ENCODE assay signal across 9 mouse cellular contexts in the genomic region with DNA sequence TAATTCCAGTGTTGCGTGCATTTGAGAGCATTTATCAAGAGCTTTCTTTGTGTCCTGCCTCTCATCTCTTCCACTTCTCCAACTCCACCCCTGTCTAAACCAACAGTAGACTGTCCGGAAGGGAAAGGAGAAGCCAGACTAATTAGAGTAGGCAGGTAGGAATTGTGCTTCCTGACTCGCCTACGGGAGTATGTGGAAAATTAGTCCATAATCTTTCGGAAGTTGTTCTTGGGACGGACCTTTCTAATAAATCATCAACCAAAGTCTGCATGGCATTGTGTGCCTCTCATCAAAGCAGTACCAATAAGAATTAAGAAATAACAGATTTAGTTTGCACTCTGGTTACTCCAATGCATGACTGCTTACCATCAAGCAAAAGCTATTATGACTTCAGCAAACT. TPM values are rescaled to one million over a fixed set of nuclear protein-coding genes. Genes with fewer than 3 reads are reported as not detected.
DNase-seq lines count a peak whose midpoint lies in the region; ATAC-seq and TF ChIP-seq lines count a peak whose summit lies in the region.
"Had no signal": no experiment of that assay in that cellular context is flagged by ENCODE, and none has a peak within 500 bp of the region (broad histone marks: within the 10 kb centered on the region; RNA-seq: fewer than 3 reads in every experiment).

No protein-coding gene starts in this region.

- TF ChIP-seq CTCF in lung, adult 2 months (IDR thresholded peaks at IDR 0.05; ENCODE audit: insufficient read depth, low read length) = no peak
- TF ChIP-seq CTCF in small intestine, adult 2 months (IDR thresholded peaks at IDR 0.05; ENCODE audit: extremely low read depth, insufficient read length, insufficient replicate concordance, low read depth, low read length) = no peak

- no peaks in the 10 kb centered on the region for H3K9me3 ChIP-seq in forebrain, embryonic 14.5 days (replicated peaks; ENCODE audit: control insufficient read depth, low read length)
- no peaks in the 10 kb centered on the region for H3K9me3 ChIP-seq in limb, embryonic 10.5 days (replicated peaks)

- ATAC-seq in forebrain, embryonic 14.5 days = no peak
- ATAC-seq in megakaryocyte progenitor cell, adult 5-6 weeks (replicated peaks; ENCODE audit: poor library complexity) = no peak
- ATAC-seq in activated CD4-positive, CD25-positive, alpha-beta regulatory T cell, adult 4 months = no peak

- H3K4me2 ChIP-seq in forebrain, embryonic 14.5 days (ENCODE audit: low read length) = peak overlapping the region; percentile 58

- H3K27me3 ChIP-seq in forebrain, embryonic 14.5 days (replicated peaks; ENCODE audit: control insufficient read depth, insufficient read depth, low read length) = no peaks in the 10 kb centered on the region
- H3K27me3 ChIP-seq in limb, embryonic 10.5 days (ENCODE audit: low read depth, poor library complexity, severe bottlenecking) = no peaks in the 10 kb centered on the region
- H3K27me3 ChIP-seq in small intestine, adult 2 months (ENCODE audit: control insufficient read depth, insufficient read depth, low read length) = no peaks in the 10 kb centered on the region

- H3K9ac ChIP-seq in forebrain, embryonic 14.5 days (ENCODE audit: low read length) = no peak overlapping the region

- peaks cover 8% of the 10 kb centered on the region for H3K4me1 ChIP-seq in lung, adult 2 months (ENCODE audit: control insufficient read depth, insufficient read depth, low read length)
- peaks cover 11% of the 10 kb centered on the region for H3K4me1 ChIP-seq in forebrain, embryonic 14.5 days (ENCODE audit: control insufficient read depth, insufficient read depth, low read length)
- peaks cover 27% of the 10 kb centered on the region for H3K4me1 ChIP-seq in limb, embryonic 10.5 days
- H3K4me1 ChIP-seq in small intestine, adult 2 months (ENCODE audit: control insufficient read depth, insufficient read depth, insufficient read length, low read length) = no peaks in the 10 kb centered on the region

- no peak overlapping the region for H3K27ac ChIP-seq in forebrain, embryonic 14.5 days (ENCODE audit: low read depth, low read length)
- peak overlapping the region; percentile 97; the same call in 1 of the 2 replicates for H3K27ac ChIP-seq in limb, embryonic 10.5 days
- peak overlapping the region; percentile 42; the same call in 1 of the 2 replicates for H3K27ac ChIP-seq in small intestine, adult 2 months (ENCODE audit: insufficient read depth, low read depth, low read length)

- WGBS in lung, adult 2 months = 52% methylated on average over 6 of the region's 6 CpGs
- 87% methylated on average over 6 of the region's 6 CpGs for WGBS in forebrain, embryonic 14.5 days
- WGBS in limb, embryonic 10.5 days = 85% methylated on average over 6 of the region's 6 CpGs
- WGBS in small intestine, adult 2 months = 23% methylated on average over 6 of the region's 6 CpGs

- no peak for TF ChIP-seq POLR2A in lung, adult 2 months (IDR thresholded peaks at IDR 0.05; ENCODE audit: borderline replicate concordance, extremely low read depth, low read depth, low read length)
- TF ChIP-seq POLR2A in small intestine, adult 2 months (IDR thresholded peaks at IDR 0.05; ENCODE audit: low read depth, low read length) = no peak

- DNase-seq in lung, adult 2 months = no peak
- DNase-seq in lung, postnatal 25 days (ENCODE audit: low spot score) = no peak
- no peak for DNase-seq in forebrain, embryonic 14.5 days (ENCODE audit: low spot score)
- DNase-seq in limb, embryonic 10.5 days (ENCODE audit: low spot score) = no peak
- DNase-seq in gastrocnemius, adult 18-20 months (ENCODE audit: low spot score) = no peak
- DNase-seq: thymus, postnatal 4 days had no signal

- H3K36me3 ChIP-seq in forebrain, embryonic 14.5 days (ENCODE audit: control insufficient read depth, insufficient read depth, low read length) = no peaks in the 10 kb centered on the region
- no peaks in the 10 kb centered on the region for H3K36me3 ChIP-seq in limb, embryonic 10.5 days
- no peaks in the 10 kb centered on the region for H3K36me3 ChIP-seq in small intestine, adult 2 months (ENCODE audit: control insufficient read depth, insufficient read depth, low read length)

- H3K4me3 ChIP-seq in lung, adult 2 months (replicated peaks; ENCODE audit: extremely low read depth, low read depth, low read length) = peak overlapping the region; percentile 98
- H3K4me3 ChIP-seq in forebrain, embryonic 14.5 days (ENCODE audit: low read depth, low read length) = peak overlapping the region; percentile 91; the same call in 1 of the 2 replicates
- H3K4me3 ChIP-seq in limb, embryonic 10.5 days = peak overlapping the region; percentile 95
- no peak overlapping the region for H3K4me3 ChIP-seq in small intestine, adult 2 months (ENCODE audit: low read depth, low read length)

RNA-seq across cellular contexts. Expression of a gene that starts 1.1 kb away (rescaled TPM):
- polyA plus RNA-seq in lung, adult 2 months (2012; rRNA removed) = 5.7 and 6.4 TPM in 2 replicates
- 14.8 and 16.7 TPM in 2 replicates for polyA plus RNA-seq in forebrain, embryonic 14.5 days (2014; fragmentation: Nextera tagmentation; extraction: Ambion mirVana)
- polyA plus RNA-seq in limb, embryonic 10.5 days (2016; fragmentation: Nextera tagmentation; extraction: Ambion mirVana) = 15.3 and 19.2 TPM in 2 replicates
- 1.6 and 2.6 TPM in 2 replicates for polyA plus RNA-seq in small intestine, adult 2 months (2012; rRNA removed)
- total RNA-seq in gastrocnemius, adult 18-20 months (2021) = 1 to 10 TPM; 6.5 to 8.7 TPM
- total RNA-seq in megakaryocyte progenitor cell, adult 5-6 weeks (2015) = 14.5 and 17.4 TPM in 2 replicates
- total RNA-seq in megakaryocyte progenitor cell, adult 5-6 weeks (2017) = 16.3 and 17.2 TPM in 2 replicates
- 1 to 10 TPM; 6.2 to 6.3 TPM for polyA plus RNA-seq in activated CD4-positive, CD25-positive, alpha-beta regulatory T cell, adult 4 months (2017; shearing (Covaris generic))

RNA-seq across cellular contexts. Expression of a gene that starts 5.8 kb away (rescaled TPM):
- polyA plus RNA-seq in lung, adult 2 months (2012; rRNA removed) = 0.12 TPM in 1 of 2 replicates, not detected in the other
- not detected in 2 replicates for polyA plus RNA-seq in forebrain, embryonic 14.5 days (2014; fragmentation: Nextera tagmentation; extraction: Ambion mirVana)
- polyA plus RNA-seq in limb, embryonic 10.5 days (2016; fragmentation: Nextera tagmentation; extraction: Ambion mirVana) = not detected in 2 replicates
- not detected in 2 replicates for polyA plus RNA-seq in small intestine, adult 2 months (2012; rRNA removed)
- total RNA-seq in gastrocnemius, adult 18-20 months (2021) = under 1 TPM; 0.17 to 0.27 TPM
- not detected in 2 replicates for total RNA-seq in megakaryocyte progenitor cell, adult 5-6 weeks (2015)
- not detected in 2 replicates for total RNA-seq in megakaryocyte progenitor cell, adult 5-6 weeks (2017)
- polyA plus RNA-seq in activated CD4-positive, CD25-positive, alpha-beta regulatory T cell, adult 4 months (2017; shearing (Covaris generic)) = not detected

RNA-seq across cellular contexts. Expression of a gene that starts 24.5 kb away (rescaled TPM):
- polyA plus RNA-seq in lung, adult 2 months (2012; rRNA removed) = not detected in 2 replicates
- polyA plus RNA-seq in forebrain, embryonic 14.5 days (2014; fragmentation: Nextera tagmentation; extraction: Ambion mirVana) = not detected in 2 replicates
- not detected in 2 replicates for polyA plus RNA-seq in limb, embryonic 10.5 days (2016; fragmentation: Nextera tagmentation; extraction: Ambion mirVana)
- not detected in 2 replicates for polyA plus RNA-seq in small intestine, adult 2 months (2012; rRNA removed)
- total RNA-seq in gastrocnemius, adult 18-20 months (2021) = not detected
- total RNA-seq in megakaryocyte progenitor cell, adult 5-6 weeks (2015) = not detected in 2 replicates
- total RNA-seq in megakaryocyte progenitor cell, adult 5-6 weeks (2017) = not detected in 2 replicates
- not detected for polyA plus RNA-seq in activated CD4-positive, CD25-positive, alpha-beta regulatory T cell, adult 4 months (2017; shearing (Covaris generic))

RNA-seq across cellular contexts. Expression of a gene that starts 34.3 kb away (rescaled TPM):
- 11.0 and 15.1 TPM in 2 replicates for polyA plus RNA-seq in lung, adult 2 months (2012; rRNA removed)
- 12.0 and 14.3 TPM in 2 replicates for polyA plus RNA-seq in forebrain, embryonic 14.5 days (2014; fragmentation: Nextera tagmentation; extraction: Ambion mirVana)
- 14.3 and 14.9 TPM in 2 replicates for polyA plus RNA-seq in limb, embryonic 10.5 days (2016; fragmentation: Nextera tagmentation; extraction: Ambion mirVana)
- polyA plus RNA-seq in small intestine, adult 2 months (2012; rRNA removed) = 19.0 and 25.2 TPM in 2 replicates
- 10 to 100 TPM; 18.8 to 20.3 TPM for total RNA-seq in gastrocnemius, adult 18-20 months (2021)
- 33.7 and 37.2 TPM in 2 replicates for total RNA-seq in megakaryocyte progenitor cell, adult 5-6 weeks (2015)
- total RNA-seq in megakaryocyte progenitor cell, adult 5-6 weeks (2017) = 26.8 and 41.1 TPM in 2 replicates
- 1 to 10 TPM; 7.5 to 8.7 TPM for polyA plus RNA-seq in activated CD4-positive, CD25-positive, alpha-beta regulatory T cell, adult 4 months (2017; shearing (Covaris generic))
